Mouse (Mus musculus) thymus, adult 2 months (tissue): ENCODE measurements around the gene C5ar2.

Source experiments
- CTCF ChIP-seq: fragments of 200-500 bp; IDR thresholded peaks from 2 replicates; pipeline ENCODE4 v1.5.1; 2012; ENCODE audit warnings: mild to moderate bottlenecking, control low read depth, low read length, moderate library complexity, borderline replicate concordance; ENCODE audit not compliant: control insufficient read depth, poor library complexity, insufficient read depth; ENCODE audit errors: extremely low read depth
- POLR2A ChIP-seq: fragments of 200-500 bp; IDR thresholded peaks from 2 replicates; pipeline ENCODE4 v1.6.1; 2012; ENCODE audit warnings: mild to moderate bottlenecking, low read length, control low read depth, moderate library complexity; ENCODE audit not compliant: control insufficient read depth, poor library complexity, insufficient read depth; ENCODE audit errors: extremely low read depth

GRCm38 (mm10) chr7:16272681-16273080 is 28.7 kb upstream of the C5ar2 start:
- TF ChIP-seq CTCF (no peak), POLR2A (no peak)
